Mouse (Mus musculus) ES-E14 (cell line): ENCODE measurements around the gene Palmd. TPM values are rescaled to one million over a fixed set of nuclear protein-coding genes. Genes with fewer than 3 reads are reported as not detected.

Source experiments
- DNase-seq: peaks from one replicate; pipeline ENCODE4 v3.0.0-alpha.2; 2013; ENCODE audit warnings: low read depth, low spot score
- H3K27ac ChIP-seq: 2 replicates; pipeline ENCODE4 v1.5.1; 2012; ENCODE audit warnings: low read depth, mild to moderate bottlenecking, low read length, moderate library complexity, mixed read lengths; ENCODE audit not compliant: poor library complexity, insufficient read depth, severe bottlenecking
- H3K36me3 ChIP-seq: 2 replicates; pipeline ENCODE4 v1.6.1; 2012; ENCODE audit warnings: mild to moderate bottlenecking, low read length, moderate library complexity, mixed read lengths; ENCODE audit not compliant: control insufficient read depth, poor library complexity, insufficient read depth, severe bottlenecking
- H3K4me1 ChIP-seq, 2 experiments: fragments of 150-350 bp in 1 of 2; sonication (generic) in 1 of 2; 2 replicates each; pipeline ENCODE4 v1.6.1; 2012; ENCODE audit warnings: low read length in 2 of 2, mild to moderate bottlenecking in 1 of 2, mixed read lengths in 1 of 2; ENCODE audit not compliant: control insufficient read depth in 2 of 2, insufficient read depth in 2 of 2, poor library complexity in 1 of 2
- H3K4me3 ChIP-seq, 2 experiments: fragments of 150-350 bp in 1 of 2; sonication (generic) in 1 of 2; 2 replicates each; pipeline ENCODE4 v1.5.1; 2012; ENCODE audit warnings: low read length in 2 of 2, low read depth in 1 of 2, mild to moderate bottlenecking in 1 of 2, mixed read lengths in 1 of 2; ENCODE audit not compliant: insufficient read depth in 1 of 2, poor library complexity in 1 of 2, severe bottlenecking in 1 of 2
- H3K9ac ChIP-seq: 2 replicates; pipeline ENCODE4 v1.6.1; 2012; ENCODE audit warnings: low read depth, mild to moderate bottlenecking, low read length, mixed read lengths; ENCODE audit not compliant: poor library complexity, insufficient read depth, severe bottlenecking
- H3K9me3 ChIP-seq: fragments of 150-350 bp; sonication (generic); 2 replicates; pipeline ENCODE4 v1.6.1; 2012; ENCODE audit warnings: low read depth, mild to moderate bottlenecking, low read length; ENCODE audit not compliant: control insufficient read depth, insufficient read depth
- CHD2 ChIP-seq: IDR thresholded peaks from 2 replicates; pipeline ENCODE4 v1.6.1; 2014; ENCODE audit warnings: mild to moderate bottlenecking, low read depth, low read length, inconsistent platforms
- HCFC1 ChIP-seq: IDR thresholded peaks from 2 replicates; pipeline ENCODE4 v1.6.1; 2012; ENCODE audit warnings: low read length, inconsistent platforms, borderline replicate concordance; ENCODE audit not compliant: insufficient read depth
- MAFK ChIP-seq: IDR thresholded peaks from 2 replicates; pipeline ENCODE4 v1.6.1; 2014; ENCODE audit warnings: mild to moderate bottlenecking, low read depth, low read length, inconsistent platforms; ENCODE audit not compliant: insufficient read depth
- ZC3H11A ChIP-seq: IDR thresholded peaks from 2 replicates; pipeline ENCODE4 v1.6.1; 2012; ENCODE audit warnings: low read depth, mild to moderate bottlenecking, inconsistent platforms, low read length, borderline replicate concordance
- ZNF384 ChIP-seq: IDR thresholded peaks from 2 replicates; pipeline ENCODE4 v1.6.1; 2012; ENCODE audit warnings: low read depth, low read length, inconsistent platforms
- in situ Hi-C, 2 experiments: fragments of 600-800 bp; cut with MboI; formaldehyde crosslinking; loops; one replicate each; pipeline ENCODE4 v1.15.1; 2025; ENCODE audit warnings: low sequenced_read_pairs in 2 of 2, inconsistent platforms in 1 of 2; ENCODE audit not compliant: unreplicated experiment in 2 of 2
- total RNA-seq: library from RNA; depleted of rRNA; stranded (reverse); fragments of 300-350 nt; gene quantifications from 2 replicates; pipeline ENCODE4 v1.2.3, GENCODE M21; 2012; rRNA removed

Palmd gene
- total RNA-seq, 1 experiment: 0.09 TPM

- Histone ChIP-seq H3K9ac (no peak overlapping the region), H3K4me3 (no peak overlapping the region), H3K4me1 (no peaks in the 10 kb centered on the region), H3K9me3 (no peaks in the 10 kb centered on the region), H3K27ac (no peak overlapping the region), H3K36me3 (peaks cover 32% of the 10 kb centered on the region)
- no peak for TF ChIP-seq HCFC1
- no peak for TF ChIP-seq CHD2
- TF ChIP-seq ZNF384: no peak
- no peak for TF ChIP-seq ZC3H11A
- no peak for TF ChIP-seq MAFK
- in situ Hi-C loops: no loop called here
- no peak for DNase-seq
Measured at GRCm38 (mm10) chr3:116889358-116889757, 79.4 kb downstream of the Palmd start.

GRCm38 (mm10) chr3:116884941-116885340 lies 83.8 kb downstream of the Palmd start:
- in situ Hi-C loops: no loop called here
- TF ChIP-seq CHD2: no peak
- TF ChIP-seq HCFC1: no peak
- no peak for TF ChIP-seq MAFK
- no peak for TF ChIP-seq ZC3H11A
- no peak for TF ChIP-seq ZNF384
- H3K9ac ChIP-seq: no peak overlapping the region
- H3K27ac ChIP-seq: no peak overlapping the region
- H3K4me1 ChIP-seq: no peaks in the 10 kb centered on the region
- H3K36me3 ChIP-seq: peaks cover 27% of the 10 kb centered on the region
- DNase-seq: no peak
- H3K4me3 ChIP-seq: no peak overlapping the region
- H3K9me3 ChIP-seq: no peaks in the 10 kb centered on the region

DNA sequence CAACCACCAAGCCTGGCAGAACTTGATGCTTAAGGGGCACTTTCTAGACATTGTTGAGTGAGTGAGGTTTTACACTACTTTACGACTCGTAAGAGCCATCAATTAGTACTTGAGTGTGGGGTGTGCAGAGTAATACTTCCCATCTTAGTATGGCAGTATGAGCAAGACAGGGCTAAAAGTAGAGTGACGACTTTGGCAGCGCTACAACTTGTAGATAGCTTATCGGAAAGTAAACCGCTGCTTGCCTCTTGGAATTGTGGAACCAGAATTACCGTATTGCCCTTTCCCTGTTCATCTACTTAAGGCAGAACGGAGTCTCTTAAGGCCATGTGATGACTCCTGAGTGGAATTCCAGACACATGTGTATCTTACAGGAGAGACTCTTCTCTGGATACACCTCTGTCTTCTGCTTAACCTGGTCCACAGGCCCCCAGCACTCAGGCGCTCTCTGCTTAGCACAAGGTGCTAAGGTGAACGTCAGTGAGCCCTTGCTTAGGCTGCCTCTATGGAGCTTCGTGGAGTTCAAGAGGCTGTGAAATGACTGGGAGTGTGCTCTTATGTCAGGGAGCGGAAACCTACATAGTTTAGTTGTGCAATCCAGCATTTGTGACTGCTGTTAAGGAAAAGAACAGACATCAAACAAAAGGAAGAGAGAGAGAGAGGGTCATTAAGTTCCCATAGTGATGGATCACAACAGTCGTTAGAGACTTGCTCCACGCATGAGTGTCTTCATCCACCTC lies 86.4 kb downstream of the Palmd start:
- H3K36me3 ChIP-seq: peaks cover 33% of the 10 kb centered on the region
- H3K27ac ChIP-seq: no peak overlapping the region
- in situ Hi-C loops: no loop called here
- no peak for TF ChIP-seq ZC3H11A
- TF ChIP-seq CHD2: no peak
- no peak for TF ChIP-seq MAFK
- no peak for TF ChIP-seq HCFC1
- TF ChIP-seq ZNF384: no peak
- DNase-seq: no peak
- H3K9me3 ChIP-seq: no peaks in the 10 kb centered on the region
- no peak overlapping the region for H3K4me3 ChIP-seq
- H3K9ac ChIP-seq: no peak overlapping the region
- H3K4me1 ChIP-seq: no peaks in the 10 kb centered on the region

DNA sequence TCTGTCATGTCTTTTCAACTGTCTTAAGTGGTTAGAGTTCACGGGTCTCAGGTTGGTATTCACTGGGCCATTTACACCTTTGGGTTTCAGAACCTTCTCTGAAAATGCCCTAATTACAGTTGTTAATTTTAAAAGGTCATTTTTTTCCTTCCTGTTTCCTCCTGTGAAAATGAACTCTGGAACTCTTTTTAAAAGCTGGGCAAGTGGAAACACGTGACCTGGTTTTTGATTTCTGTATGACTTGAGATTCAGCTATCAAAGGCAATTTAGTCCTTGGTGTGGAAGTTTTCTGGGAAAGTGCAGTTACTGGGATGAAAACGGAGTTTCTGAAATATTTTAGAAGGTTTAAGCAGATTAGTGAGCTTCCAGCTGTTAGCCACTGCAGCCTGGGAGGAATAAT lies 98.4 kb downstream of the Palmd start:
- no peaks in the 10 kb centered on the region for H3K9me3 ChIP-seq
- H3K9ac ChIP-seq: no peak overlapping the region
- no peak for DNase-seq
- no peak for TF ChIP-seq ZNF384
- TF ChIP-seq CHD2: no peak
- TF ChIP-seq MAFK: no peak
- TF ChIP-seq HCFC1: no peak
- no peak for TF ChIP-seq ZC3H11A
- H3K4me3 ChIP-seq: no peak overlapping the region; a peak in 1 of 4 replicates
- peaks cover 3% of the 10 kb centered on the region for H3K36me3 ChIP-seq
- H3K27ac ChIP-seq: no peak overlapping the region
- in situ Hi-C loops: no loop called here
- 0 out of 4 replicates have a peak, but pooled peaks cover 0 to 3% of the 10 kb centered on the region in 2 experiments for H3K4me1 ChIP-seq

Other genes with a start within 250 kb of the Palmd start
- 5.6 and 5.7 TPM in 2 replicates for gene Agl, start 160.8 kb downstream of the Palmd start, total RNA-seq
- 69.3 and 108 TPM in 2 replicates for gene Frrs1, start 109.5 kb downstream of the Palmd start, total RNA-seq
- gene 4930455H04Rik, start 720 bp downstream of the Palmd start, total RNA-seq: not detected in 2 replicates